Mouse (Mus musculus): Measurements from ENCODE around the gene Zfp276.
"Not testable (repeated sequence)": the region's sequence is repeated elsewhere in the genome, so short reads cannot be mapped to it uniquely, and the experiment has no call there.

Zfp276 gene

DNA sequence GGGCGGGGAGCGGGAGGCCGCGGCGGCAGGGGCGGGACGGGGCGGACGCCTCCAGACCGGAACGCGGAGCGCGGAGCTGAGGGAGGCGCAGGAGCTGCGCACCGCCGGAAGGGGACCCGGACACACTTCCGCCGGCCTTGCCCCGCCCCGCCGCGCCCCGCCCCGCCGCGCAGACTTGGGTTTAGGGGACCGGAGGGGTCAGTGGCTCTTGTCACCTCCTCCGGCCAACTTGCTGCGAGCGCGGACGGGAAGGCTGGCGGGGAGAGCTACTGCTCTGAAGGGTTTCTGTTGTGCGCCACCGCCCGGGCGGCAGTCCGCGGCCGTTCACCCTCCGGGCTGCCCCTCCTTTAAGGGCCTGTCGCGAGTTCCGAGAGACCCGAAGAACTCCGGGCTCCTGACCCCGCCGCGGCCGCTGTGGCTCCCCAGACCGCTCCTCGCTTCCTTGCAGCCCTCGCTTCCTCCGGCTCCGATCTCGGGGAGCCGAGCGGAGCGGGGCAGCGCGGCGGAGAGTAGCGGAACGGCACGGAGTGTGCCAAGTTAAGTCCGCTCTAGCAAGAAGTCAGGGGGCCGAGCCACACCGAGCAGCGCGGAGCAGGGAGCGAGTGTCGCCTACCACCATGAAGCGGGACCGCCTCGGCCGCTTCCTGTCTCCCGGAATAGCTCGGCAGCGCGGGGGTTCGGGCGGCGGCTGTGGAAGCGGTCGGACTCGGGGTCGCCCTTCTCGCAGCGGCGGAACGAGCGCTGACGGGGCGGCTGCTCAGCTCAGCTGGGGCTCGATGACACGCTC lies at the start of gene Zfp276, which contains the start of gene Vps9d1:
Gene Zfp276, plus strand, starts transcription at position 97 of the 787 bp plus-strand sequence.
Gene Vps9d1, minus strand, starts transcription at position 250 of the 787 bp plus-strand sequence.
- peak; percentile 90 to 93 for DNase-seq

DNA sequence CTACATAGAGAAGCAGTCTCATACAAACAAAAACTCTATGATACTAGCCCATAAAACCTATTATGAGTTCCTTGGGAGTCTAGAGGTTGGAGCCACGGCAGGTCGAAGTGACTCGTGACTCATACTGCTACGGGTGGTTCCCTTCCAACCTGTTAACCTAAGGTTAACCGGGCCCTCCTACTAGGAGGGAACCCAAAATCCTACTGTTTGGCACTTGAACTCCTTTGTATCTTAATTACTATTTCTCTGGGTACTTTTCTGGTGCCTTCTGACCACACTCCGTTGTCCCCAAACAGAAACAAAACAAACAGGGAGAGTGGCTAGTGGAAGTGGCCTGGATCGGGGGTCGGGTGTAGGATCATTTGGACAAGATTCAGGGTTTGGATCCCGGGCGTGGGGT lies 42.1 kb upstream of the Zfp276 start:
- DNase-seq, result no peak

DNA sequence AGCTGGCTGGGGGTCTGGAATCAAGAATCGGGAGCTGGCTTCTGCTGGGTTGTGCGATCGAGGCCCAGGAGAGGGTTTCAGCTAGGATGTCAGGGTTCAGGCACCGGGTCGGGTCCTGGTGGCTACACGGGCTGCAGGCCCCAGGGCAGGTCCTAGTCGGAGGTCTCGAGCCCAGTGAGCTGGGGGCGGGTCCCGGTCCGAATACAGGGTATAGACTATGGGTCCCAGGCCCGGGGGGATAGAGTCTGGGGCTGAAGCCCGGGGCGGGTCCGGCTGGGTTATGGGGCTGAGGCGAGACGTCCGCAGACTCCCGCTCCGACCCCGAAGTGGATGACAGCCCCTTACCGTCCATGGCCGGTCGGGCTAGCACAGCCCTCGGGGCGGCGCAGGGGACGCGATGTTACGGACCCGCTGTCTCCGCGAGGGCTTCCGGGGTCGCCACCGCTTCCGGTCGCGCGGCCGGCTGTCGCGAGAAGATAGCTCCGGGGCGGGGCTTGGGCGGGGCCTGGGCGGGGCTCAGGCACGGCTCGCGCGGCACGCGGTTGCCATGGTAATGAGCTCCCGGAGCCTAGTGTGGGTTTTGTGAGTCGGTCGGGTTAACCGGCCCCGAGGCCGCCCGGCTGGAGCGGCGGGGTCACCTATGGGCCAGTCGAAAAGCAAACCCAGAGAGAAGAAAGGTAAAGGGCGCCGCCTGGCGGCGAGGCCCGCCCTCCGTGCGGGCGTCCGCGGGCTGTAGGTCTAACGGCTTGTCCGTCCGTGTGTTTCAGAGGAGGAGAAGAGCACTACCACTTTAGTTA lies 41.5 kb upstream of the Zfp276 start, which contains the start of the genes Chmp1a and Spata33:
Gene Chmp1a, minus strand, starts transcription at position 443 of the 797 bp plus-strand sequence.
Gene Spata33, plus strand, starts transcription at position 512 of the 797 bp plus-strand sequence.
- DNase-seq, result peak; percentile 89 to 93

DNA sequence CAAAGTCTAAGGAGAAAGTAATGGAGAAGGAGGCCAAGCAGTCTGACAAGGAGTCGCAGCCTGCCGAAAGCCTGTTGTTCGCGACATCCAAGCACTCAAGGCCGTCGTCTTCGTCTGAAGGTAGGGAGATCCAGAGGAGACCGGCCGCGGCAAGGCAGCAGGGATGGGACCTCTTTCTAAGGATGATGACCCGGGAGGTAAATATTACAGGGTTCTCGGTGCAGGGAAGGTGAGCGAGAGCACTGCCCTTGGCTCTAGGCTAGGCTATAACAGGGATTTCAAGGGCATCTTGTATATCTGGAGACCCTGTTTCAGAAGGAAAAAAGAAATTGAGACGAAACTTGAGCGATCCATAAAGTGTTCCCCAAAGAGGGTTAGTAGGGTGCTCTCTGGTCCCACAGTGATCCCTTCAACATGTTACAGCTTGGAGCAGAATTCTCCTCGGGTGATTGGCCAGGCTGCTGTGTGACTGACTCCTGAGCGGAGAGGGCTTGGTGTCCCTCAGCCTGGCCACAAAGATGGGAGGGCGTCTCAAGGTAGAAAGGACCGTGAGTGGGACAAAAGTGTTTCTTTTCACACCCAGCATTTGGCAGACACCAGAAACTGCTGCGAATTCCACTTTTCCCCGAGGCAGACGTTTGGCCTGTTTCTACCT lies 40.8 kb upstream of the Zfp276 start:
- no peak for DNase-seq

DNA sequence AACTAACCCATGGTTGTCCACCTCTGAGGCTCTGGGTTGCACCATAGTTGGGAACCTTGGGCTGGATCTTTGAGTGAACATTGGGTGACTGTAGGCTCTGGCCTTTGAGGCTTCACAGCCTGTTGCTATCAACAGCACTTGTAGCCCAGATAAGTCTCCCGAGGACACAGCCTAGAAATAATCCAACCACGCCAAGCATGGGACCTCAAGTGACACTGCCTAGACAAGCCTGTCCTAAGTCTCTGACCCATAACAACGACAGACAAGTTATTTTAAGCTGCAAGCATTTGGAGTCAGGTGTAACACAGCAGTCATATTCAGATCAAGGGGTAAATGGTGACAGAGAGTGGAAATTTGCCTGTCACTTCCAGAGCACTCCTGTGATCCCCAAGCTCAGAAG lies 38.6 kb upstream of the Zfp276 start:
- no peak for DNase-seq

DNA sequence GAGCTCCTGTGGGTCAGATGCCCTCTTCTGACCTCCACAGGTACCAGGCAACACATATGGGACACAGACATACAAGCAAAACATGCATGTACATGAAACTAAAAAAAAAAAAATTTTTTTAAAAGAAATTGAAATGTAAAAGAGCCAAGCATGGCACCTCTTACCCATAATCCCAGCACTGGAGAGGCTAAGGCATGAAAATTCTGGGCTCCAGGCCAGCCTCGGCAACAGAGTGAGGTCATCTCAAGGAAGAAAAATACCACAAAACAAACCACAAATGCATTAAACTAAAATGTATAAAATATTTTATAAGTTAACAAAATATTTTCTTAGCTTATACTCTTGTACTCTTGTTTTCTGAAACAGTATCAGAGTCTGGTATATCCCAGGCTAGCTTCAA lies 33.1 kb upstream of the Zfp276 start:
- DNase-seq, result no peak

DNA sequence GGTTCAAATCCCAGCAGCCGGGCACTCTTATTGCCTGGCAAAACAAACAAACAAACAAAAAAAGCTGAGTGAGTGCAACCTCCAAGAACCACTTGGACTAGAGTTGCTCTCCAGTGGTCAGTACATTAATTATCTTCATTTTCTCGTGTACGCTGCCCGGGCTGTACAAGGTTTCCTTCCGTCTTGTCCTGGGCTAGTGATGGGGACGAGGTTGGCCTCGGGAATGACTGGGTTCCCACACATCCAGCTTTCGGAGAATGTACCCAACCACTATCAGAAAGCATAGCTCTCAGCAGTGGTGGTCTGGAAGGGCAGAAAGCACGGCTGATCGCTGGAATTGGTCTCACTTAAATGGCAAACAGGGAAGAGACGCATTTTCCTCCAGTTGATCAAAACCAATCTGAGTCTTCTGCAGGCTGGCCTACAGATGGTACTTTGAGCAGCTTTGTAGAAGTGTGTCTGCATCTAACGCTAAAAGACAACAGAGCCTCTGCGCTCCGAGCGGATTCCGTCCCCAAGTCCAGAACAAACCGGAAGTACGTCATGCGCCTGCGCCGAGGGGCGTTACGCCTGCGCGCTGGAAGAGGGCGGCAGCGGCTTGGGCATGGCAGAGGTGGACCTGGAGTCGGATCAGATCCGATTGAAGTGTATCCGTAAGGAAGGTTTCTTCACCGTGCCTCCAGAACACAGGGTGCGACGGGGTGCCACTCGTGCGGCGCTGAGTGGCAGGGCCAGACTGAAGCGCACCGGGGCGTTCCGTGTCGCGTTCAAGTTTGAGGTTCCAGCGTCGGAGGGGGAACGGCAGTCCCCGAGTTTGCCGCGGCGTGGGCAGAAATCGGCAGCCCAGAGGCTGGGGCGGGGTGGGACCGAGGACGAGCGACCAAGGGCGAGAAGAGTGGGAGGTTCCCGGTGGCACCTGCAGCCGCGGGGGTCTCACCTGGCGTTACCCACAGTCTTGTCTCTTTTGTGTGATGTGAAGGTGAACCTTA lies 29.4 kb upstream of the Zfp276 start, which contains the start of gene Cdk10:
Gene Cdk10, plus strand, starts transcription at position 565 of the 989 bp plus-strand sequence.
- DNase-seq, result peak; percentile 95 to 97

DNA sequence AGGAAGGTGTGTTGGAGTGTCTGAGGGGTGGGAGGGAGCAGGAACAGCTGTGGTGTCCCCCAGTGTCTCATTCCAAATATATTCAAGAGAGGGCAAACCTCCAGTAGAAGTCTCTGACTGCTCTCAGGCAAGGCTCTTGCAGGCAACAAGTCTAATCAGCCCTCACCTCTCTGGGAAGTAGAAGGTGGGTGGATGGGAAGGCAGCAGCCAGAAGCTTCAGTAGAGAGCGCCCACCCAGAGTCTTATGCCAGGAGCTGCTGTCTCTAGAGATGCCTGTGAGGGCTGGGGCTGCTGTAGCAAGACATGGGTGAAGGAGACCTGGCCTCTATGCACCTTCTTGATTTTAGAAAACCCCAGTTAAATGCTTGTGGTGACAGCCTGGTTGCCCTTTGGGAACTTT lies 25.6 kb upstream of the Zfp276 start:
- no peak for DNase-seq

DNA sequence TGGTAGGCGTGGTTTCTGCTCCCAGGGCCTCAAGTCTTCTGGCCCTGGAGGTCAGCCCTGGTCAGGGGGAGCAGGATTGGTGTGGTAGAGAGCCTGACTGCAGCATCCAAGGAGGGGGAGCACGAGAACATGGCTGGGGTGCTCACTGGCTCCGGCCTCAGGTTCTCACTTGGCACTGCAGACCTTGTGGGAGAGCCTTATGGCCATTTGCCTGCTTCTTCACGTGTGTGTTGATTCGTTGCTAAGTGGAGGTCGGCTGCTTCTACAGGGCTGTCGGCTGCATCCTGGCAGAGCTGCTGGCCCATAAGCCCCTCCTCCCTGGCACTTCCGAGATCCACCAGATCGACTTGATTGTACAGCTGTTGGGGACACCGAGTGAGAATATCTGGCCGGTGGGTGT lies 23.7 kb upstream of the Zfp276 start:
- DNase-seq, result not testable (repeated sequence)

DNA sequence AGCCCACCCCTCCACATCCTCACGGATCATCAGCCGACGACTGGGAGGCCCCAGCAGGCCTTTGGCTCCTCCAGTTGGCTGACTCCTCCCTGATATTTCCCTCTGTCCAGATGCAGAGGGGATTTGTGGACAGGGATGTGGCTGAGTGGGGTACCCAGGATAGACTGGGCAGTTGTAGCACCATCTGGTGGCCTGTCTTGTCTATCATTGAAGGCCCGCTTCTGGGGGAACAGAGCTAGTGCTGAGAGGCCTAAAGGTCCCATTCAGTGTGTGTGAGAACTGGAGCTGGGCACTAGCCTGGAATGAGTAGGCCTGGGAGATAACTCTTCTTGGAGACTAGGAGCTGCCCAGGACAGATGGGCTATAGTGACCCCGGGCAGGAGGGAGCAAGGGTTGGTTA lies 22.3 kb upstream of the Zfp276 start:
- DNase-seq, result no peak

DNA sequence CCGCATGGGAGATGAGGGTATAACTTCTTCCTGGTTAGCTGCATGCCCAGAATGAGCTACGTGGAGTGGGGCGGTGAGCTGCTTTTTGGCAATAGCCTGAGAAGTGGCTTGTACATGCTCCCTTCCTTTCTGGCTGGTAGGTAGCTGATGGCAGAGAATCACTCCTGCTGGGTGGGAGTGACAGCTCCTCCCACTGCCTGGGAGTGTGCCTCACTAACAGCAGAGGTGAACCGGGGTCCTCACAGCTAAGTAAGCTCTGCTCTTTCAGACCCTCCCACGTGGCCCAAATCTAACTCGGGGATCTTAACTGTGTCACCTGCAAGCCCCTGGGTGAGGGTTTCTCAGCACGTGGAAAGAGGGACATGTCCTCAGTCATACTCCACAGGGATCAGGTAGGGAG lies 21.4 kb upstream of the Zfp276 start:
- no peak for DNase-seq

DNA sequence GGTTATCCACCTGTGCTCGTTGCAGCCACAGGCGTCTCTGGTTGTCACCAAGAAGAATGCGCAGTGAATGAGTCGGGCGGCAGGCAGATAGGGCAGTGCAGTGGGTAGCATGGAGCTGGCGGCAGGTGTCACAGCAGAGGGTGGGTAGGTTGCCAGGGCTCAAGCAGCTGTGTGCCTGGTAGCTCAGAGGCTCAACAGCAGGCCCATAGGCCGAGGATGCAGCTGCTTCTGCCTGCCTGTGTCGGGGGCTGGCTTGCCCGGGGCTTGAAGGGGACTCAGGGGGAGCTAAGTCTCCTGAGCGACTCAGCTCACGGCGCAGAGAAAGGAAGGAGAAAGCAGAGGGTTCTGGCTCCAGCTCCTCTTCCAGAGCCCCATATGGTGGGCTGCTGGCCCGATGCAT lies 20.7 kb upstream of the Zfp276 start:
- DNase-seq, result no peak

DNA sequence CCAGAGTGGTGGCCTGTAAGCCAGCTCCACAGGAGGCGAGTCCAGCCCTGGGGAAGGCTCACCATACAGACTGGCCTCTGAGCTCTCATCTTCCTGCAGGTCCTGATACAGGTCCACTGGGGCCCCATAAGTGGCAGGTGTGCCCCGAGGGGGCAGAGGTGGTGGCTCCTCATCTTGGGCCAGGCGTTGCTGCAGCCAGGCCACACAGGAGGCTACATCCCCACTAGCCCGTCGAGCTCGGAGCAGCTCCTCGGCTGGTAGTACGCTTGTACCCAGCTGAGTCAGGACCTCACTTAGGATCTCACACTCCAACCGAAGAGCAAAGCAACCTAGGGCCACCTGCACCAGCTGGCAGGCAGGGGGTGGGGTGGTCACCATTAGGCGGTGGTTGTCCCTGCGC lies 20.2 kb upstream of the Zfp276 start:
- DNase-seq, result no peak

DNA sequence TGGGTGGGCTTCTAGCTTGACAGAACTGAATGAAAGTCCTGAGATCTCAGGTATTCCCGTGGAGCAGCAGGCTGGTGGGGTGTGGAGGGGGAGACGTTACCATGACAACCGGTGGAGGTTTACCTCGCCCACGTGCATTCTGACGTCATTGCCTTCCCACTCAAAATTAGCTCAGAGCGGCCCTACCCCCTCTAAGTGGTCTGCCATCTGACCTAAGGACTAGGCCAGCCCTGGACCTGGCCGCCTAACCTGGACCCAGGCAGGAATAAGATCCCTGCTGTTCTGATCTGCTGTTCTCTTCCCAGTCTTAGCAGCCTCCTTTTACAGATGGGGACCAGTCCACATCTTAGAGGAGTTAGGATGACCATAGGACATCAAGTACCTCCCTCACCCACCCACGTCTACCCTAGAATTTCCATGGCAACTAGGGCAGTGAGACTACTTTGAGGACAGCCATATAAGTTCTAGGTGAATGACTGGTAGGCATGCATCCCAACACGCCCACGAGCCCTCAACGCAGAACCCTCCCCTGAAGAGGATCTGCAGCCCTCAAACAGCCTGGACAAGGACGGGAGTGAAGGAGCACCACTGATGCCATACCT lies 19.0 kb upstream of the Zfp276 start:
- DNase-seq, result peak; percentile 56 to 66

DNA sequence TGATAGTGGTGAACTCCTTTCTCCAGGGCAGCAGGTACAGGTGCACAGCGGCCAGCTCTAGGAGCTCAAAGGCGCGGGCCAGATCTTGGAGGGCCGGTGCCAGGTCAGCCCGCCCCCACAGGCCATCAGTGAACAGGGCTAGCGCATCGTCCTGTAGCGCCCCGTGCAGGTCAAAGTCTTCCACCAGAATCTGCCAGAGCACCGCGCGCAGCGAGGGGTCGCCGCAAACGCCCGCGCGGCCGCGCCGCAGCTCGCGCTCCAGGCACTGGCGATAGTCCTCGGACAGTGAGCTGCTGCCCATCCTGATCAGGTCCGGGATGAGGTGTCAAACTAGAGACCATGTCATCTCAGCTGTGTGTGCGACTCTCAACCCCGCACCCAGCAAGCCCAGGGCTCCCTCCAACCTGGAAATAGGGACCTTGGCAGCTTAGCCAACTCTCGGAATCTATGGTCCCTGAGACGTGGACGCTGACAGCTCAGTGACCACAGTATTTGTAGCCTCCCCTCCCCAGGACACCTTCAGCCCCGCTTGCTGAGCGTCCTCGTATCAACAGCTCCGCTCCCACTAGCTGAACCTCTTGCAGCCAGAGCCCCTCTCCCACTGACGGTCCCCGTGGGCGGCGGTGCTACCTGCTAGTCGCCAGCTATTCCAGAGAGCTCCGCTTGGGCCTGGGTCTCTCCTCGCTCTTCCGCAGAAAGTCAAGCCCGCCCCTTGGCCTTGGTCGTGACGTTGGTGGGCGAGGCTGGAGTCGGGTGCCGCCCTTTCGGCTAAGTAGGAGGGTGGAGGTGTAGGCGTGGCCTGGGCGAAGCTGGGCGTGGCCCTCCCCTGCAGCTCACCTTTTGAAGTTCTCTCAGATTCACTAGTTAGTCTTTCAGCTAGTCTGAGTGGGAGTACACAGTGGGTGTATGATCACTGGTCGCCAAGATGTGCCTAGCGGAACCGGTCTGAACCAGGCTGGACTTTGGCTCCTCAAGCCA lies 18.2 kb upstream of the Zfp276 start, which contains the start of gene Spata2l:
Gene Spata2l, minus strand, starts transcription at position 714 of the 978 bp plus-strand sequence.
- DNase-seq, result peak; percentile 83 to 90

DNA sequence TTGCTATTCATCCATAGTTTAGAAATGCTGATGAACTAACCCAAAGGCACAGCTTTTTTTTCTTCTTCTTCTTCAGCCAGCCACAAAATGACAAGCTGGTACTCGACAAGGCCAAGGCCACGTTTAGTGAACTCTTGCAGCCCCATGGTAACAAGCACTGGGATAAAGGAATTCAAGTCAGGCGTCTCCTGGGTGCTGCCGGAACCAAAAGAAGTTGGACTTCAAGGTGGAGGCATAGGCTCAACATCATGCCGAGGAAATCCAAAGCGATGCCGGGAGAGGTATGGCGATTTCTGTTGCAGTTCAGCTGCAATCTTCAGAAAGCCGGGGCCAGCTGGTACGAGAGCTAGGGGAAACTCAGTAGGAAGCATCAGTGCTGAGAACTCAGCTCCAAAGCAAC lies 14.6 kb upstream of the Zfp276 start:
- DNase-seq, result no peak

DNA sequence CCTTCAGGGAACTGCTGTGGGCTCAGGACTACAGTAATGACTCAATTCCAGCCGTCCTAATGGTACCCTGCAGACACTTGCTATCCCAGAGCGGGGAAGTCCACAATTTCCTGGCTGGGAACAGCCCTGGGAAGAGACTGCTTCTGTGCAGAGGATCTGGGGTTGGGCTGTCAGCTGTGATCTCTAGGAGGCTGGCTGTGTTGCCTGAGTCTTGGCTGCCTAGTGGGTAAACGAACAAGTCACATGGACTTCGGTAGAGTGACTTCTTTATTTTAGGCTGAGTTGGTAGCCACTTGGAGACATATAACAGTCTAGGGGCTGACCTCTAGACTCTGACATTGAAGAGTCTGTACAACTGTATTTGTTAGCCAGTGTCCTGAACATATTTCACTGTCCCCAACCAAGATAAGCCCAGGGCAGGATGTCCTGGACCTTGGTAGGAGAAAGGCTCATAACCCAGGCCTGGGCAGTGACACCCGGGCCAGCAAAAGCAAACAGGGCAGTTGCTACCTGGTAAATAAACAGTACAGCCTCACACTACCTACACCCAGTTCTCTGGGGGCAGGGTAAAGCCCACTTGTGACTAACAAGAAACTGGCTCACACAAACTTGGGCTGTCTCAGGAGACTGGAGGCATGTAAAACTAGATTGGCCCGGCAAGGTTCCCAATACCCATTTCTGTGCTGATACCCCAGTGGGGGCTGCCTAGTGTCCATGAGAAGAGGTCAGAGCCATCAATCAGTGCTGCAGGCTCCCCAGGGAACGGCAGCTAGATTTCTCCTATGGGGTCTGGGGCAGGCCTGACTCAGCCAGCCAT lies 11.7 kb upstream of the Zfp276 start:
- no peak for DNase-seq

DNA sequence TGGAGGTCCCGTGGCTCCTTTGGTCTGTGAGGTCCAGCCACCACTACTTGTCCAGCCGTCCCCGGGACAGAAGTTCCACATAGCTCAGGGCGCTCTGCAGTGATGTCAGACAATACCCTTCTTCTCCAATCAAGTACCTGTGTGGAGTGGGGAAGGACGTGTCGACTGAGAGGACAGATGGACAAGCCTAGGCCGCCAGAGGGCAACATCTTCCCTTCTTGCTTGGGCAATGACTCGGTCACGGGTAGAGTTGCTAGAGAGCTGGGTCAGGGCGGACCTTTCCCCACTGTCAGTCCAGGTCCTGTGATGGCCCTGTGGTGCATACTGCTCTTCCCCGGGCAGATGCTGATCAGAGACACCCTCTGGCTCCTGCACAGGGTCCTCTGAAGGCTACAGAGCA lies 10.9 kb upstream of the Zfp276 start:
- no peak for DNase-seq

DNA sequence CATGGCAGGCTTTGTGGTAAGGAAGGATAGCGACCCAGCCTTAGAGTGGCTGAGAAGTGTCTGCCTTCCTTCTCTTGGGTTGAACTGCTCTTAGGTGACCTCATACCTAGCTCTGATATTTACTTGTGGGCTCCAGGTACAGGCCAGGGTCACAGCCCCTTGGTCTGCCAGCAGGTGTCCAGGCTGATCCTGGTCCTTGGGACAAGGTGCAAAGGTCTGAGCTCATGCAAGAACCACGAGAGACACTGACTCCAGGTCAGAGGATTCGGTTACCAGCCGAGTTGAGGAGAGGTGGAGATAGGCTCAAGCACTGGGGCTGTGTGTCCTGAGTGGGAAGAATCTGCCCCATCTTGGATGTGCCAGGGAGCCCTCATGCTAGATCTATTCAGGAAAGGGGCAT lies 9.6 kb upstream of the Zfp276 start:
- DNase-seq, result no peak

Measured in cerebellum, postnatal 25 days (tissue).